Mouse (Mus musculus) spleen, postnatal 4 days (tissue): ENCODE results near the gene Olfr430.
"Not testable (repeated sequence)": the region's sequence is repeated elsewhere in the genome, so short reads cannot be mapped to it uniquely, and the experiment has no call there.

ENCODE experiments used
- DNase-seq, 2 experiments: peaks; one replicate each; pipeline ENCODE4 v3.0.0; 2022; ENCODE audit warnings: low spot score in 2 of 2

The Olfr430 gene

DNA sequence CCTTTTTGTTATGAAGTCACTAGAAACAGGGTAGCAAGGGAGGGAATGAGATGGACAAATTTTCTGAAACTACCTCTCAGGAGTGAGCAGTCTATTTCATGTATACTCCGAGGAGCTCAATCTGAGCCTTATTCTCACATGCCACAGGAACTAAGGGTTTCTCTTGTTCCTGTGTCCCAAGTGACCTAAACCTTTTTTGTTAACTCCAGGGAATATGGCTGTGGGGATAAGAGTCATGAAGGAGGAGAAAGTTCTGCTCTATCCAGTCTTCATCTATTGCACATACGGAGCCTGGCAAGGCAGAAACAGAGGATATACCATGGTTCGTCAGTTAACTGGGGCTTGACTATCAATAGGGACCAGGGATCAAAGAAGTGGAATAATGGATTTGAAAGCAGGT lies at the start of gene Olfr430:
Gene Olfr430, plus strand, starts transcription at position 301 of the 400 bp plus-strand sequence.
- DNase-seq: no peak

DNA sequence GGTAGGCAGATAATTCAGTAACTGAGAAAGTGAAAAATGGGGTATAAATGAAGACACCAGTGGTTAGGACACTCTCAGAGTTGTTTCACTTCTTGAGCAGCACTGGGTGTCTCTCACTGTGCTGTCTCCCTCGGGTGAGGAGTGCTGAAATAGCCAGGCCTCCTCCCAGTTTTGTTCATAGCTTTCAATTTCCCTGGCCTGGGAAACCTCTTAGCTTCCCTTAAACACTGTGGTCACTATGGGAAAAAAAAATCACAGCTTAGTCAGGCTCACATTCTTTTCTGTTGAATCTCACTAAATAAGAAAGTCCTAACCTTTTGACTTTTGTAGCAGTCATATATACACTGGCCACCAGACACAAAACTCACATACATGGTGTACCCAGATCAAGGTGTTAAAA lies 34.7 kb upstream of the Olfr430 start, which contains the start of gene Ifi205:
Gene Ifi205, minus strand, starts transcription at position 113 of the 400 bp plus-strand sequence.
- no peak for DNase-seq

DNA sequence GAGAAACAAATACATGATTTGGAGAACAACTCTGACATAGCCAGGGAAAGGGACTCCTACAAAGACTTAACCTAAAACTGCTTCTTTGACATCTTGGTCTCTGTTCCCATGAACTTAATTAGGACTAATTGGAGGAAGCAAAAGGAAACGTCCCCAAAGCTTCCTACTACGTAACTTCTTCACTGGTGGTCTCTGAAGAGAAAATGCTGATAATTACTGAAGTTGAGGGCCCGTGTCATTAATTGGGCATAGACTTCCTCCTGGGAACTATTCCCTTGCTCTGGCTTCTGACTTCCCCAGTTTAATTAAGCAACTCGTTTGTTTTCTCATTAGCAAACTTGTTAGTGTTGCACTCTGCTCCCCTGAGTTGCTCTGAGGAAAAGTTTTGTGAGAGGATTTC lies 30.6 kb upstream of the Olfr430 start:
- DNase-seq: no peak

DNA sequence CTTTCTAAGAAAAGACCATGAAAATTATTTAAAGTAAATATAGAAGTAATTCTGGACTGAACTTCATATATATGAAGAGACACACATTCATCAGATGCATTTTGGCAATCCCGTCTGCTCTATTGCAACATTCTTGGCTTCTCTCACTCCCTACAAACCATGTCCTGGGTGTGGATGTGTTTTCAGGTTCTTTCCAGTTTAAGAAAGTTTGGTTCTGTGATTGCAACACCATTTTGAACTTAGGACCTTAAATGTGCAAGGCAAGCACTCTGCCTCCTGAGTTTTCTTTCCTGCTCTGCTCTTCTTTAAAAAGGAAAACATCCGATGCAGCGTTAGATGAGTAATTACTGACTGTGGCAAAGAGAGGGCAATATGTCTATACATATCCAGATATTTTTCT lies 27.9 kb upstream of the Olfr430 start:
- no peak for DNase-seq

DNA sequence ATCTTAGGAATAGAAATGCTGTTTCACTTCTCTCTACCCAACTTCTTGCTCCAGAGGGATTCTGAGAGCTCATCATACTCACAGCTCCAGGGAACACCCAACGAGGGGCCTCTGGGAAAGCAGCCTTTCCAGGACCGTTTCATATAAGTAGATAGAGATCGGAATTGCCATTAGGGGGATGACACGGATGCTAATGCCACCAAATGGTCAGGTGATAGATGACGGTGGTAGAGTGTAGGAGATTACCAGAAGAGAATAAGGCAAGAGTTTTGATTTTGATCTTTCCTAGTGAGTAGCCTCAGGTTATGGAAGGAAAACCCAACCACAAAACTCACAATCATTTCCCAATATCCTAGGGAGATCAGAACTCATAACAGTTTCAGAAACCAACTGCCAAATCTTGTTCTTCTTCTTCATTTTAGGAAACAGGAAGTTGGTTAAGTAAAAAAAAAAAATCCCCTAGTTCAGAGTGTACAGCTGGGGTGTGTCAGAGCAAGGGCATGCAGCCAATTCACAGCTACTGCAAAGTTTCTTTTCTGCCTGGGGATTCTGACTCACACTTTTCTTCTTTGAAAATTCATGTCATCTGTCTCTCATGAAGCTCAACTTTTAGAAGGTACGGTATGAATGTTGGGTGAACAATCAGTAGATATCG lies 25.8 kb upstream of the Olfr430 start, which contains the start of gene Olfr433:
Gene Olfr433, plus strand, starts transcription at position 183 of the 655 bp plus-strand sequence.
- DNase-seq: peak in 1 of 2 experiments; percentile 24

DNA sequence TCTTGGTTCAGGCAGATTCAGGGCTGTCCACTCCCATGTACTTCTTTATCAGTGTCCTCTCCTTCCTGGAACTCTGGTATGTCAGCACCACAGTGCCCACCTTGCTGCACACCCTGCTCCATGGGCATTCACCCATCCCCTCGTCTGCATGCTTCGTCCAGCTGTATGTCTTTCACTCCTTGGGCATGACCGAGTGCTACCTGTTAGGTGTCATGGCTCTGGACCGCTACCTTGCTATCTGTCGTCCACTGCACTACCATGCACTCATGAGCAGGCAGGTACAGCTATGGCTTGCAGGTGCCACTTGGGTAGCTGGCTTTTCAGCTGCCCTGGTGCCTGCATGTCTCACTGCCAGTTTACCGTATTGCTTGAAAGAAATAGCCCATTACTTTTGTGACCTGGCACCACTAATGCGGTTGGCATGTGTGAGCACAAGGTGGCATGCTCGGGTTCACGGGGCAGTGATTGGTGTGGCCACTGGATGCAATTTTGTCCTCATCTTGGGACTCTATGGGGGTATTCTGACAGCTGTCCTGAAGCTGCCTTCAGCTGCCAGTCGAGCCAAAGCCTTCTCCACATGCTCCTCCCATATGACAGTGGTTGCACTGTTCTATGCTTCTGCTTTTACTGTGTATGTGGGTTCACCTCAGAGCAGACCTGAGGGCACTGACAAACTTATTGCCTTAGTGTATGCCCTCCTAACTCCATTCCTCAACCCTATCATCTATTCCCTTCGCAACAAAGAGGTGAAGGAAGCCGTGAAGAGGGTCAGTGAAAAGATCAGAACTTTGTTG lies 24.1 kb upstream of the Olfr430 start:
- peak in 1 of 2 experiments; percentile 12 for DNase-seq

DNA sequence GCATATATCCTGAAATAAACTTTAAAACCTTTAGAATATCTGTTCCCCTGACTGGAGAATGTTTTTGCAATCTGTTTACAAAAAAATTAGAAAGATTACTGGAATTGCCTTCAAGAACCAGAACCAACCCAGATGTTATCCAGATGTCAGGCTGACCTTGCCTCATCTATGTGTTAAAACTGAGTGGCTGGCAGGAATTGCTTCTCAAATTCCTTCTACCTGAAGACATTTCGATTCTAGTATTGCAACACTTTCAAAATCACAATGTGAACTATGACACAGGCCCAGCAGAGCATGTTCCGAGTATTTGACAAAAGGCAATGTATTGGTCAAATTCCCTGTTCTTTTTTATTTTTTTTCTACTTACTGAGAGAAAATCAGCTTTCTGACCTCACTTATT lies 22.0 kb upstream of the Olfr430 start:
- no peak for DNase-seq

DNA sequence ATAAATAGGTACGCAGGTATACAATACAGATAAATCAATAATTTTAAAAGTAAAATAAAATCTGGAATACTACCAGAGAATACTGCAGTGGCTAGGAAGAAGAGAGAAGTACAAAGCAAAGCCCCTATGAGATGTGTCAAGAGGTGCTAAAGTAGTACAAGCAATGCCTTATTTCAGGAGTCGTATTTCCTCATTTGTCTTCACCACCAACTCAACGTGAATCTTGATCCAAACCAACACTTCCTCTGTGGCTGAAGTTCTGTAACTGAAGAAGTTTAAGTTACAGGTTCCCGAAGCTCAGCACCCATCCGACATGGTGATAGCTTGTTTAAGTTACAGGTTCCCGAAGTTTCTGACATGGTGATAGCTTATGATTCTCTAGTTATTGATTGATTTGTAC lies 18.2 kb upstream of the Olfr430 start:
- not testable (repeated sequence) for DNase-seq

DNA sequence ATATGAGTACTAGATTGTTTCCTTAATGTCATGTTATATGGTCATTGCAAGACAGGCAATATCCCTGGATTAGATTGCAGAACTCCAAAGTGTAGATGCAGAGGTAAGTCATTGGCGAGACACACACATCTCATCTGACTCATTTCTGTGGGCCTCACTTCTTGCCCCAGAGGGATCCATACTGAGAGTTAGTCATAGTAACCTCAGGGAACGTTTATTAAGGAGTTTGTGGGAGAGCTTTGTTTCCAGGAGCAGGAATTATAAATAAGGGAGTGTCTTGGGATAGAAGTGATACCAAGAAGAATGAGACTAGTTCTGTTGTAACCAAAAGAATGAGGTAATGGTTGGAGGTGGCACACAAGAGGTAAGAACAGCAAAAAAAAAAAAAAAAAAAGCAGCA lies 17.5 kb upstream of the Olfr430 start, which contains the start of gene Olfr432:
Gene Olfr432, plus strand, starts transcription at position 313 of the 400 bp plus-strand sequence.
- DNase-seq: no peak

DNA sequence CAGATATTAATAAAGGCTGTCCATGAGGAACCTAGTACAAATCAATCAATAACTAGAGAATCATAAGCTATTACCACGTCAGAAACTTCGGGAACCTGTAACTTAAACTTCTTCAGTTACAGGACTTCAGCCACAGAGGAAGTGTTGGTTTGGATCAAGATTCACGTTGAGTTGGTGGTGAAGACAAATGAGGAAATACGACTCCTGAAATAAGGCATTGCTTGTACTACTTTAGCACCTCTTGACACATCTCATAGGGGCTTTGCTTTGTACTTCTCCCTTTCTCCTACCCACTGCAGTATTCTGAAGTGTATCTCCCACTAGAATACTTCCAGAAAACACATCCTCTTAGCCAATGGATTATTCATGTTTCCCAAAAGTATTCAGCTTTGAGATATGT lies 17.0 kb upstream of the Olfr430 start:
- DNase-seq: not testable (repeated sequence)

DNA sequence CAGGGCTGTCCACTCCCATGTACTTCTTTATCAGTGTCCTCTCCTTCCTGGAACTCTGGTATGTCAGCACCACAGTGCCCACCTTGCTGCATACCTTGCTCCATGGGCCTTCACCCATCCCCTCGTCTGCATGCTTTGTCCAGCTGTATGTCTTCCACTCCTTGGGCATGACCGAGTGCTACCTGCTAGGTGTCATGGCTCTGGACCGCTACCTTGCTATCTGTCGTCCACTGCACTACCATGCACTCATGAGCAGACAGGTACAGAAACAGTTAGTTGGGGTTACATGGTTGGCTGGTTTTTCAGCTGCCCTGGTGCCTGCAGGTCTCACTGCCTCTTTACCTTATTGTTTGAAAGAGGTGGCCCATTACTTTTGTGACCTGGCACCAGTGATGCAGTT lies 15.9 kb upstream of the Olfr430 start:
- no peak for DNase-seq

DNA sequence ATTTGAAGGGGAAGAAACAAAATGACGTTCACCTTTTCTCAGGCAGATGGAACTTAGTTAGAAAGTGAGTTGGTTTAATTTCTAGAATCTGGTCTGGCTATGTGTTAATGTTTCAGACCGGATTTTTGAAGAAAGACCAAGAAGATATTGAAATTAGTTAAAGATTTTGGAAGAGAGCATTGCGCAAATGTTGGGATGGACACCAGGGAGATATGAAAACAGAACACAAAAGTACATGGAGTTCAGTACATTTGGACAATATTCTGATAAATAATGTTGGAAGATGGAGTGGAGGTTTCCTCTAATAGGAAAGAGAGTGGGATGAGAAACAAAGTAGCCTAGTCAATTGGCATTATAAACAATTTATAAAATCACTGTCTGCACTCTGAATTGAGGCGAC lies 14.9 kb upstream of the Olfr430 start:
- no peak for DNase-seq

DNA sequence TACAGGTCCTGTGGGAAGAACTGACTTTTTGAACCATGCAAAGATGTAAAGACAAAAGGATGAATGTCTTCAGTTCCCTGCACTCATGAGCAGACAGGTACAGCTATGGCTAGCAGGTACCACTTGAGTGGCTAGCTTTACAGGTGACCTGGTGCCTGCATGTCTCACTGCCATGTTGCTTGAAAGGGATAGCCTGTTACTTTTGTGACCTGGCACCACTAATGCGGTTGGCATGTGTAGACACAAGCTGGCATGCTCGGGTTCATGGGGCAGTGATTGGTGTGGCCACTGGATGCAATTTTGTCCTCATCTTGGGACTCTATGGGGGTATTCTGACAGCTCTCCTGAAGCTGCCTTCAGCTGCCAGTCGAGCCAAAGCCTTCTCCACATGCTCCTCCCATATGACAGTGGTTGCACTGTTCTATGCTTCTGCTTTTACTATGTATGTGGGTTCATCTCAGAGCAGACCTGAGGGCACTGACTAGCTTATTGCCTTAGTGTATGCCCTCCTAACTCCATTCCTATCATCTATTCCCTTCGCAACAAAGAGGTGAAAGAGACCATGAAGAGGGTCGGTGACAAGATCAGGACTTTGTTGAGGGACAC lies 14.4 kb upstream of the Olfr430 start:
- DNase-seq: no peak

DNA sequence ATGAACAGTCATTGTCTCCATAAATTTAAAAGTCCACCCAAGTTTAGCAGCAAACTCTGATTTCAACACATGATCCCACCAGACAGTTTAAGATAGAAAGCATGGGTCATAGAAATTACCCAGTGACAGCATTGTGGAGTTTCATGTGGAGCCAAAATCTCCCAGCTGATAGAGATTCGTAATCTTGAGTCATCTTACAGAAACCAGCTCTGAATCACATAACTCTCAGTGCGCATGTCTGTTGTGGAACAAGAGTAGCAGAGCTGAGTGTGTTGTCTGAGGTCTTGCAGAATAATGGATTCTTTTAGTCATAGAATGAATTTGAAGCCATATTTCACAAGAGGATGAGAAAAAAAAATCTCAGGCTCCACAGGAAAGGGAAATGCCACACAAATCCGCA lies 13.4 kb upstream of the Olfr430 start:
- DNase-seq: no peak

DNA sequence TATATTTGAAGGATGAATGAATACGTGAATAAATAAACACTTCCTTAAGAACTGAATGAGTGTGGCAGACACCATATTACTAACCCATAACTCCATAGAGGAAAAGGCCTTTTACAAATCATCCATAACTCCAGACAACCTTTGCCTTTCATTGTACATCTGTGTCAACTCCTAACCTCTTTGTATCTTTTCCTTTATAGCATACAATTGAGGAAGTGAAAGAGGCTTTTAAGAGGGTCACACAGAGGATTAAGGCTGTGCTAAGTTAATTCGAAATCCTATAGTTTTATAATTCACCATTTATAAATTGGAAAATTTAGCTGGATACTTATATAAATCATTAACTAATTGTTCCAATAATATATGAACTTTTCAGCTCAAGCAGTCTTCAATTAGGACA lies 11.2 kb upstream of the Olfr430 start:
- DNase-seq: no peak

DNA sequence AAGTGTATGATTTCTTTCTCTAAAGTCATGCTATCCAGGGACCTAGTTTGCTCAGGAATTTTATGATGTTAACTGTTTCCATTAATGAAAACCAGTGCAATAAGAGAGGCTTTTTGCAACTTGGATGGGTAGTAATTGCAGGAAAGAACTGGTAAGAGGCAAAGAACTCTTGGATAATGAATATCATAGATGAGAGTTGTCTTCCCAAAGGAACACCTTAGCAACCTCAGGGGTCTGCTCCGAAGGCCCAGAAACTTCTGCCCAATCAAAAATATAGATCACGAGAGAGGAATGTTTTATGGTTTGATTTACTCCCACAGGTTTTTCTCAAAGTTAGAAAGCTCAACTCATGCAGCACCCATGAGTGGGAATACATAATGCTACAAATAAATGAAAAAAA lies 17.6 kb downstream of the Olfr430 start, which contains the start of gene Olfr429:
Gene Olfr429, plus strand, starts transcription at position 301 of the 400 bp plus-strand sequence.
- DNase-seq: no peak

DNA sequence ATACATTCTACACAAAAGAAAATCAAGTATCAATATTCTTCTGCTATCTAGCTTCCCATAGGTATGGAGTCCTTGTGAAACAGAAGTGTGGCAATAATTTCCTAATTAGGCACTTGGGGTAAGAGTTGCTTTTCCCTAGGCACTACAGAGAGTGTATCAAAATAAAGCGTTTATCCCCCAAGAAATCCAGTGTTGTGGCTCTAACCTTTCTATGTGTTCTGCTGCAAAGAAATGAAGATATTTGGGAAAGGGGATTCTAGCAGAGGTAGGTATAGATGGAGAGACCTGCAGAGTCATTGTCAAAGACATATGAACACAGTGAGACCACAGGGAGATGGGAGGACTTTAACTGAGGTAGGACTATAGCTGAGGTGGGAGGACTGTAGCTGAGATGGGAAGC lies 30.2 kb downstream of the Olfr430 start, which contains the start of gene Olfr427:
Gene Olfr427, plus strand, starts transcription at position 301 of the 400 bp plus-strand sequence.
- no peak for DNase-seq

DNA sequence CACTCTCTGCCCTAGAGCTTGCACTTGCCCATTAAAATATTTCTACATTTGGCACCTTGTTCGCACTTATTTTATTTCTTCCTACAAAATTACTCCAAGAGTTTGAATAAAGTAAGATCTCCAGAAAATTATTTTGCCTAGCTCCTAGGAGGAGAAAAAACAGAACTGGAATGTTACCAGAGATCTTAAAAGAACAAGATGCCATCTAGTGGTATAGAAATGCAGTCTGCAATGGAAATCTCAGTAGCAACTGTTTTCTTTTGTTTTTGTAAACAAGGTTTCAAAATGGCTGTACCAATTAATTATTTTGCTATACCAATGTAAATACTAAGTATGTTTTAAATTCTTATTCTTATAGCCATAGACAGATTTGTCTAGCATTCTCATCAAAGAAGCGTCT lies 37.3 kb downstream of the Olfr430 start:
- DNase-seq: no peak

DNA sequence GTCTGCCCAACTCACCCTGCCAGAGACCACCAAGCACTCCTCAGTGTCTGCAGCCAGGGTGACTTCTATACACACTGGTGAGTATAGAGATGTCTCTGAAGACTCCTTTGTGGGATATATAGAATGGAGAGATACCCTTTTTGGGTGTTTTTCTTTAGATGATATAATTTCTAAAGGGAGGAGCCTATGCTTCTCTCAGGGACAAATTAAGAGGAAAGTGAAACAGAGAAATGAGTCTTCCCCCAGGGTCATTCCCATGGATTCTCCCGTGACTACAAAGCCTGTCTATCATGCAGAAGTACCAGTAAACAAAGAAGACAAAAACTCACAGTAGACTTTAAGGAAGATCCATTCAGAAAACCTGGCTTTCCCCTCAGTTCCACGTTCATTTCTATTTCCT lies 54.7 kb downstream of the Olfr430 start, which contains the start of gene Olfr231:
Gene Olfr231, minus strand, starts transcription at position 101 of the 400 bp plus-strand sequence.
- no peak for DNase-seq
